Mouse (Mus musculus) cerebellum, adult 9-10 months (tissue): ENCODE measurements at regions not wholly inside any gene's neighbourhood (a gene's known extent, or its start where the extent isn't known, plus 50 kb on each side); places are given as distances from the start of the nearest gene placed in this dataset.

ENCODE experiments used
- DNase-seq: peaks from one replicate; pipeline ENCODE4 v3.0.0; 2022

GRCm38 (mm10) chr4:55805255-55806051 lies 273.2 kb upstream of the Klf4 start:
- DNase-seq: no peak

DNA sequence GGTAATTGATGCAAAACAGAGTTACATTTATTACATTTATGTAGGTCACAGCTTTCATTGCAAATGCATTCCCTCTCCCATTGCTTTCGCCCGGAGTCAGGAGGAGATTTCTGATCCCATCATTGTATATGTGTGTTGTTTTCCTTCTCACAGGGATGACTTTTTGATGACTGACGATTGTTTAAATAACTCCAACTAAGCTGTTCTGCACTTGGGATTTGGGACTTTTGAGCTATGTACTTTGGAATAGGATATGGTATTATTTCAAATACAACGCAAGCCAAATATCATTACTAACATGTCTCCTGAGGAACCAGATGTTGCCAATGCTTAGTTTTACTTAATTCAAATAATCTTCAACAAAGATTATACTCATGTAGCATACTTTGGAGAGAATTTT lies 269.8 kb upstream of the Klf4 start:
- no peak for DNase-seq

DNA sequence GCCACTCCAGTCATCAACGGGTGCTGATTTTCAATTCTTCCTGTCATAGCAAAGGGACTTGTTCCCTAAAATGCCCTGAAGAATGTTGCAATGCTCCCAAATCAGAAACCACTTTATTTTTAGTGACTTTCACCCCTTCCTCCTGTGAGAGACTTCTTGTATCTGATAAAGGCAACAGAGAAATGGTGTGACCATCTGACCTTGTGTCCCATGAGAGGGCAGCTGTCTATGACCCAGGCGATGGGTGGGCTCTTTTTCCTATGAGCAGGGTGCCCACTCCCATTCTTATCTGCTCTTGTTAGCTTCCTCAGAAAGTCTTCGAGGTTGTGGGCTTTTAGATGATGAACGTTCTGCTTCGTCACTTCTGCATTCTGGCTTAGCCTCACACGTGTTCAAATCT lies 265.8 kb upstream of the Klf4 start:
- no peak for DNase-seq

GRCm38 (mm10) chr4:55781329-55781847 lies 249.1 kb upstream of the Klf4 start:
- DNase-seq: no peak

- no peak for DNase-seq
These were observed 247.3 kb upstream of the Klf4 start for GRCm38 (mm10) chr4:55779581-55779980.

- no peak for DNase-seq
These were observed 243.6 kb upstream of the Klf4 start for GRCm38 (mm10) chr4:55775858-55776257.

DNA sequence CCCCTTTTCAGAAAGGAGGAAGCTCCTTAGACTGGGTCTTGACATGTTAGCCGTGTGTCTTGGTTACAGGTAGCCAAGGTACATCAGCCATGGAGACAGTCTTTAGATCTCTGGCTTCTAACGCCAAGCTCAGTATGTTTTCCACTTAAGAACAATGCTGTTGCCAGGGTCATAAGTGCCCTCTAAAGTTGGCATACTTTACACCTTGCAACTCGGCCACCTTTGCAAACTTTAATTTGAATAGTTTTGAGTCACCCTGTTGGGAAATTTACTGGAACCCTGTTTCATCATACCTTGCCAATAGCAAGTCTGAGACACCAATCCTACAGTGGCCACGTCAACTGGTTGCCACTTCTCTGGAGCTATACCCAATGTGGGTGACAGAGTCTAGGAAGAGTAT lies 242.3 kb upstream of the Klf4 start:
- DNase-seq: no peak

DNA sequence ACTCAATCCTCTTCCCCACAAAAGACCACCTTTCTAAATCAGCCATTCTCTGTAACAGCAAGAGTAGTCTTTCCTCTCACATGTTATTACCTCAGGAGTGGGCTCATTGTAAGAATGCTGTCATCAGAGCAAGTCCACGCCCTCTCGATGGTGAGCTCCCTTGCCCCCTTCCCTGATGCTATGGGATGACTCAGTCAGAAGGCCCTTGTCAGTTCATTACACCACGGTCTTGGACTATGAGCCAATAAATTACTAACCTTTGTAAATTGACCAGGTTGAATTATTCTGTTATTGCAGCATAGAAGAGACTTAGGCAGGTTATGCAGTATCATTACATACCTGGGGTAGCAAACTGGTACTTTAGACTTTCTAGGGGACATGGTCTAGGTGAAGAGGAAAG lies 237.4 kb upstream of the Klf4 start:
- DNase-seq: no peak

DNA sequence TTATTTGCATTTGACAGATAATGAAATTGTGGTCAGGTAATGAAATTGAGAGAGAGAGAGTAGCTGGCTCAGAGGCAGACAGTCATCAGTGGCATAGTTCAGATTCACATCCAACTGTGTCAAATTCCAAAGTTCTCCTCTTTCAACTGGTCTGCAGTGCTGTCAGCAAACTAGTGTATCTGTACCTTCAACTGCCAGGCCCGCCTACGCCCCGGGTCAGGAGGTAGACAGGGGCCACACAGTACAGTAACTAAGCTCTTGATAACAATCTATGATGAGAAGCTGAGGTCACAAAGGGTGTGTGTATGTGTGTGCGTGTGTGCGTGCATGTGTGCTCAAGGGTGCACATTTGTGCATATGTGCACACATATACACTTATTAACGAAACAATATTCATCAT lies 236.1 kb upstream of the Klf4 start:
- no peak for DNase-seq

DNA sequence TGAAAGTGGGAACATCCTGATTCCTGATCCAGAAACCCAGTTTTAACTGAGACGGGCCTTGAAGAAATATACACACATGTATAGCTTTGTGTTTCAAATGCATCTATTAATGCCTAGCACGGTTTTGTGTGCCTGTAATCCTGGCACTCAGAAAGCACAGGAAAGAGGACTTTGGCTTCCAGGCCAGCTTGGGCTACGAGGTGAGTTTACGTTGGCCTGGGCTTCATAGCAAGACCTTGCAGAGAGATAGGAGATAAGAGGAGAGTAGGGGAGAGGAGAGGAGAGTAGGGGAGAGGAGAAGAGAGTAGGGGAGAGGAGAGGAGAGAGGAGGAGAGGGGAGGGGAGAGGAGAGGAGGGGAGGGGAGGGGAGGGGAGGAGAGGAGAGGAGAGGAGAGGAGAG lies 234.9 kb upstream of the Klf4 start:
- DNase-seq: no peak

DNA sequence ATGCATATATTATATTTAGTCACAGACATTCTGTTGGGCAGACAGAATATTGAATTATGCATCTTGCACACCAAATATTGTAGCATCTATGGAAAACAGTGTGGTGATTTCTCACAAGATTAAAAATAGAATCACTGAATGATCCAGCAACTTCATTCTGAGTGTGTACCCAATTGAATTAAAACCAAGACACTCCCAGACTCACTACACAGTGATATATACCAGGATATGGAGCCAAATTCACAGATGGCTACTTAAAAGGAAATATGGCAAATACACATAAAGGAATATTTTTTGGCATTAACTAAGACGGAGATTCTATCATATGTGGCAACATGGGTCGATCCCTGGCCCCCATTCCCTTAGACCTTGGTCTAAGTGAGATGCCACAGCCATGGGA lies 233.5 kb upstream of the Klf4 start:
- DNase-seq: no peak

DNA sequence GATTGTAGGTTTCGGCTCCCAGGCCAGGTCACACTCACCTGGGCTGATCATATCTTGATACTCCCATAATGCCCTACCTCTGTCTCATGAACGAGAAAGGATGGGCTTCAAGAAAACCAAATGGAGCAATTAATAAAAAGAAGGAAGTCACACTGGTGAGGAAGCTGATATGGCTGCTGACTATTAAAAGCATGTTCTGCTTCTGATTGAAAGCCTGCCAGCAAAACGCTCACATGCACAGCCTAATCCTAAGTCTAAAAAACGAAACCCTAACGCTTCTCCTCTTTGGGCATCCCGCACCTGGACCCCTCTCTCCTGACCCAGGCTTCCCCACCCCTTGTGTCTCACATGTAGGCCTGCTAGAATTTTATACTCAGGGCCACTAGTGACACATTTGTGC lies 230.8 kb upstream of the Klf4 start:
- DNase-seq: no peak

GRCm38 (mm10) chr4:55762389-55762788 lies 230.1 kb upstream of the Klf4 start:
- no peak for DNase-seq

DNA sequence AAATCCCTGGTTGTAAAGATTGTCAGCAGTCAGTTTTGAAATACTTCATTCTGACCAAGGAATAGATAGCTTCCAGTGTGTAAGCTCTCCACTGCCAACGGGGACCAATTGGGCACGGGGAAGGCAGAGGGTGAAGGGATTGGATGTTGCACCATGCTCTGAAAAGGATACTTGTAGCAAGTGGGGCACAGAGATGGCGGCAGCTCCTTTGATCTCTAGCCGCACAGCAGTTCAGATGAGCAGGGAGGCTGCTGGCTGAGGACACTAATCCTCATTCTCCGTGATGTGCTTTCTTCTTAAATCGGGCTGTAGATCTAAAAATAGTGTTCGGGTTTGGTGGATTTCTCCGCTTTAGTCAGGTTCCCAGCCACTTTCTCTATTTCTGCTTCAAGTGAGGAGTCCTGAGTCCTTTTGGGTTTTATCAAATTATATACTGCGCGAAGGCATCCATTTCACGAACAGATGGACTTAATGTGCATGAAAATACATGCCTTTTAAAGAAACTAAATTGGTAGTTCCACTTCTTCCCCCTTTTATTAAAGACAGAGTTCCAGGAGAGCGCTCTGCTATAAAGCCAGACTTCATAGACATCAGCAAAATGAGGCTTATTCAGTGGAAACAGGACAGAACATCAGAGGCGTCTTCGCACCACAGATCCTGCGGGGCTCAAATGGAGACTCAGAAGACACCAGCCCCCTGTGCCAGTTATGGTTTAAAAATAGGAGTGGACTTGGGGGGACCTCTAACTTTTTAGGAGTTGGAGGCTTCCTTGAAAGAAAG lies 225.1 kb upstream of the Klf4 start:
- DNase-seq: no peak

DNA sequence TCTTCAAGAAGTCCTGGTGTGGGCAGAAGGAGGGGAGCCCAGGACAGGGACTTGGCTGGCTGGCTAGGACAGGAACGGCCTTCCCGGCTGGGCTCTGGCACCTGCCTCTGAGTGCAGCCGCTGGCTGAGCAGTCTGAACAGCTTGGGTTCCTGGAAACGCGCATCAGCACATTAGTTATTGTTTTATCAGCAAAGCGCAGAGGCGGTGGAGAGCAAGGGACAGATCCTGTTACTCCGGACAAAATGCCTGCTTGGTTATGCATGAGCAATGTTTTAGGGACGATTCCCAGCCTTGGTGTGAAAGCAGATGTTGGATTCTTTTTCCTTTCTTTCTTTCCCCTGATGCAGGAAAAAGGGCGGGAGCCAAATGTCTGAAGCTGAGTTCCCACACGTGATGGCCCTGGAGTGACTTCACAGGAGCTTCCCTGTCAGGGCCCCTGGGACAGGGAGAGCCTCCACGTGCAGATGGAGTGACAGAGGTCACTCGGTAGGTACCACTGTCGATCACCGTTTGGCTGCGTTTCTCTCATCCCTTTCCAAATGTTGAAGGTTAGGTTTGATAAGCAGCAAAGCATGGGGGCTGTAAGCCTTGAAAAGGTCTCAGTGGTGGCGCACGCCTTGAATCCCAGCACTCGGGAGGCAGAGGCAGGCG lies 217.8 kb upstream of the Klf4 start:
- no peak for DNase-seq

- DNase-seq: no peak
These were observed 209.1 kb upstream of the Klf4 start for GRCm38 (mm10) chr4:55741355-55741754.

GRCm38 (mm10) chr4:55740062-55740461 lies 207.8 kb upstream of the Klf4 start:
- DNase-seq: peak; percentile 55

- DNase-seq: no peak
These were observed 206.4 kb upstream of the Klf4 start for GRCm38 (mm10) chr4:55738714-55739113.

DNA sequence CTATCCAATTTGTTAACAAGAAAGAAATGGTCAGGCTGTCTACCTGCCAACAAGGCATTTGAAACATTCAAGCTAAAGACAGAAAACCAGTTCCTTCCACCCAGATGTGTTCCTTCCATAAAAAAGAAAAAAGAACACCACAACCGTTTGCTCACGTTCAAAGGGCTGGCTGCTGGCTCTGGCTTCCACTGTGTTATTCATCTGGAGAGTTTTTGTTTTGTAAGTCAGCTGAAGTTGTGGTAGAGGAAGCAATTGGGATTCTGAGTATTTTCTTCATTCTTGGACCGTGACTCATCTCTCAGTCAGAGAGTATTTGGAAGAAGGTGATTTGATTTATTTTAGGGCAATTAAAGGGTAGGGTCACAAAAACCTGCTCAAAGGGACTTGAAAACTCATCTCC lies 203.2 kb upstream of the Klf4 start:
- DNase-seq: no peak

DNA sequence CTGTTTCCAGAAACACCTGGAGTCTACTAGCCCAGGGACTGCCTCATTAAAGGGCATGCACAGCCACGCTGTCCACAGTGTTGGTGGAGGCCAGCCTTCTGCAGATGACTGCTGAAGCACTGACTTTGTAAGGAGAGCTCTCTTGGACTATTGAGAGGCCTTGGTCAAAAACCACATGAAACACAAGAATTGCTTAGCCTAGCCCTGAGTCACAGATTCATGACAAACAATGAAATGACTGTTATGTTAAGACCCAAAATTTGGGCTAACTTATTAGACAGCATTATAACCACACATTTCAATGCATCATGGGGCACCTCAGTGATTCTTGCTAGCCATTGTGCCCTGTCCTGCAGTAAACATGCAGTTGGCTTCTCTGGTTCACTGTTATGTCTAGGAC lies 202.1 kb upstream of the Klf4 start:
- no peak for DNase-seq

GRCm38 (mm10) chr4:55733223-55733622 lies 201.0 kb upstream of the Klf4 start:
- DNase-seq: no peak

DNA sequence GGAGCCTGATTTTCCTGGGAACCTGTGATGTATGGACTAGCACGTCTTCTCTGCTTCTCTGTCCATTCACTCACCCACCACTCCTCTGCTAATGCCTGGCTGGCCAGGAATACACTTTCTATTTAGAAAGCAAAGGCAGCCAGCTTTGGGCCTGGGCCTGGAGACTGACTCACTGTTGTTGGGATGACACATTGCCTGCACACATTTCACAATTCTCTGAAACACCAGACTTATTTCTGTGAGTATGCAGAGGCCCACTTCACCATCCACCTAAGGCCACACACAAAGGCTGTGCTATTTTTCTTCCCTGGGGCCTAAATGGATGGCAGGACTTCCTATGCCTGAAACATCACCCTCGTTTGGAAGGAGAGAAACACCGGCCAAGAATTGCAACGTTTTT lies 199.7 kb upstream of the Klf4 start:
- no peak for DNase-seq

DNA sequence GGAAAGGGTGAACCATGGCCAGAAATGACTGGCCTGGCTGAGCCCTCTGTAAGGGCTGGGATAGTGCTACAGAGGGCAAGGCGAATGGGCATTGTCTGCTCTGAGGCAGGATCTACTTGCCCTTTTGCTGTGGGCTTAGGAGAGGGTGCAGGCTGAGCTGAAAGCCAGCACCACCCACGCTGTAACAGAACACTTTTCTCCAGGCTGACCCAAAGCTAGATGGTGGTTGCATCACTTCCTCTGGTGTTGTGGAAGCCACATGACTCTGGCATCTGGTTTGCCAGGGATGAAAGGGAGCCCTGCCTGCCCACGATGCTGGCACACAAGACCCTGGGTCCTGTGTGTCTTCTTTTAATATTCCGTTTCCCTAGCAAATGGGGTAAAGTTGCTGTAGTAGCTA lies 198.0 kb upstream of the Klf4 start:
- DNase-seq: no peak

GRCm38 (mm10) chr4:55727178-55727577 lies 194.9 kb upstream of the Klf4 start:
- no peak for DNase-seq
